Mouse (Mus musculus) WW6 (cell line): Measurements from ENCODE around the gene Gm20388.

Experiments
- DNase-seq: peaks from one replicate; pipeline ENCODE4 v3.0.0-alpha.2; 2013; ENCODE audit warnings: low read depth, low spot score

Gene Gm20388

DNA sequence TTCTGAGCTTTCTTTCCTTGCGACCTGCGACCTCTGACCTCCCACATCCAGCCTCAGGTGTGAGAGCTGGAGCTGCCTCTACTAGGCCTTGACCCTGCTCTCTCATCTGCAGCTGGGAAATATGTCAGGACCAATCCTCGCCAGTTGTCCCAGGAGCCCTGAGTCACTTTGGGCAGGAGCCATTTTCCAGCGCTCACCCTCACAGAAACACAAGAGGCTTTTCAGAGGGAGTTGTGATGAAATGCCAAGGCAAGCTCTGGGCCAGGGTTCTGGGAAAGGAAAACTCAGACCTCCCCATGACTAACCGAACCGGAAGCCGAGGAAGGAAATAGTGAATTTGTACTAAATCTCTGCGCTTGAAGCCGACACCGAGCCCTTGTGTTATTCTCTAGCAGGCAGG is 4282.3 kb downstream of the Gm20388 start:
- DNase-seq, result no peak

DNA sequence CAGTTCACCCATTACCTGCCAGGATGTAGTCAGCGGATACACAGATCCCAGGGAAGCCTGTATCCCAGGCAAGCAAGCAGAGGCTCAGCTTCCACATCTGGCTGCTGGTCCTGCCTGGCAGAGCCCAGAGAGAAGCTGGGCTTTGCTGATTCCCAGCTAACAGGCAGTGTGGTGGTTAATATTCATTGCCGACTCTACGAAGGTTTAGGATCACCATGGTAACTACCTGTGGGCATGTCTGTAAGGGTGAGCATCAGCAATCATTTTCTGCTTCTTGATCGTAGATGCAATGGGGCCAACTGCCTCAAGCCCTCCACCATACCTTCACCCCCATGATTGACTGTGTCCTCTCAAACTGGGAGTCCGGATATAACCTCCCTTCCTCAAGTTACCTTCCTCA is 4283.4 kb downstream of the Gm20388 start:
- DNase-seq, result no peak

DNA sequence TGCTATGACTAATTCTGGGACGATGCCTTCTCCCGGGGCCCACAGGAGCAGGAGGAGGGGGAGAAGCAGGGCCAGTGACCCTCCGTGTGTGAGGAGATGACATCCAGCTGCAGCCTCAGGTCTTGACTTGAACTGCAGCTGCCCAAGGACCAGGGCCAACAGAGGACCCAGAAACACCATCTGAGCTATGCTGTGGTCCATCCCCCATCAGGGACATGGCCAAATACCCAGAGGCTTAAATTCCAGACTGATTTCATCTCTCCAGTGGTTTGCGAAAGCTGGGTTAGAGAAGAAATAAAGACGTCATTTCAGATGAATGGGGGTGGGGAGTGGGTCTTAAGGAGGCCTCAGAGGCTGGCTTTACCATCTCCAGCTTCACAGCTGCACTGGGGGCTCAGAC is 4285.6 kb downstream of the Gm20388 start:
- no peak for DNase-seq

GRCm38 (mm10) chr8:124196797-124197196 is 4286.2 kb downstream of the Gm20388 start:
- no peak for DNase-seq

- DNase-seq, result no peak
These were observed 4287.6 kb downstream of the Gm20388 start for GRCm38 (mm10) chr8:124198230-124198629.

DNA sequence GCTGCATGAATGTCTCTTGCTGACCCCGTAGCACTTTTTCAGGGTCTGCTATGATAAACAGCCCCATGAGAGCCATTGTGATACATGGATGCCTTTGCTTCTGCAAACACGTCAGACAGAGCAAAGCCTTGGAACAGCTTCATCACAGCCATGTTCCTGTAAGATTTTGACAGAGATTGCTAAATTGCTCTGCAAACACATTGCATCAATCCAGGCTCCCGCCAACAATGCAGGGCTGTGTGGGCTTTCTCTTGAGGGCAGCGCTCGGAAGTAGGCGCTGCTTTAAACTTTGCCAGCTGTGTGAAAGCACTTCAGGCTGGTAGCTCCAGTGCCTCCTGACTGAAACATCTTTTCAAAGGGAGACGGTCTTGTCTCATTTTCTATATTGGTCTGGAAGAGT is 4289.8 kb downstream of the Gm20388 start:
- DNase-seq, result no peak

- DNase-seq, result no peak
These were observed 4291.1 kb downstream of the Gm20388 start for GRCm38 (mm10) chr8:124201706-124202105.

GRCm38 (mm10) chr8:124202895-124203294 is 4292.3 kb downstream of the Gm20388 start:
- DNase-seq, result no peak

DNA sequence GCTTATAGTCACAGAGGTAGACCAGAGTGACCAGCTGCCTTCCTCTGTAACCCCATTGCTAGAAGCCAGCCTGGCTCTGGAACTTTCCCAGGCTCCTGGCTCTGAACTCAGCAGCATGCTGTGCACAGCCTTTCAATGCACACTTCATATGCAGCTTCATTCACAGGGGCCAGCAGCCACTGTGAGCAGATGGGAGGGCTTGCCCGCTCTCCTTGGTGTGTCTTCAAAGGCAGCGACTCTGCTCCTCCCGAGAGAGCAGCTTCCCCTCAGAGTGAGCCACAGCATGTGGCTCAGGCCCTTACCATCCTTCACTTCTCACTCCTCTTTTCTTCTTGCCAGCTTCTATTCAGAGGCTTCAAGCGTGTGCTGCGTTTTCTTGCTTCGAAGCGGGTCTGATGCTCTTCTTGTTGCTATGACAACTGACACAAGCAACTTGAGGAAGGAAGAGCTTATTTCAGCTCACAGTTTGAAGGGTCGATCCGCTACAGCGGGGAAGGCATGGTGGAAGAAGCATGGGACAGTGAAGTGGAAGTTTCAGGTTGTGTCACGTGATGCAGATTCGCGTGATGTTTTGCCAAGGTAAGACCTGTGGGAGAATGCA is 4293.5 kb downstream of the Gm20388 start:
- no peak for DNase-seq

GRCm38 (mm10) chr8:124212148-124212547 is 4301.5 kb downstream of the Gm20388 start:
- no peak for DNase-seq

DNA sequence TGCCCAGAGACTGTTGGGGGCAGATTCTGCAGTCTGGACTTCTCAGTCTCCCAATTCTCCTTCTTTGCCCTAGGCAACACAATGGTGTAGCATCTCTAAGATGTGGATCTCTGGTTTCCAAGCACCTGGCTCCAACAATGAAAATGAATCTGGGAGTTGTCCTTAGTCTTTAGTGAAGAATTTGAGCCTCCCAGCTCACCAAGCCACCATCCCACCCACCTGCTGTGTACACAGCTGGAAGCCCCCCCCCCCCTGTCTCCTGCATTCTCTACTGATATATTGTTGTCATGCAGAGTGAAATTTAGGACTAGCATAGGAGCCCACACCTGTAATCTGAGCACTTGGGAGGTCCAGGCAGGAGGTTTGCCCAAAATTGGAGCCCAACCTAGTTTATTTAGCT is 4306.3 kb downstream of the Gm20388 start:
- no peak for DNase-seq

DNA sequence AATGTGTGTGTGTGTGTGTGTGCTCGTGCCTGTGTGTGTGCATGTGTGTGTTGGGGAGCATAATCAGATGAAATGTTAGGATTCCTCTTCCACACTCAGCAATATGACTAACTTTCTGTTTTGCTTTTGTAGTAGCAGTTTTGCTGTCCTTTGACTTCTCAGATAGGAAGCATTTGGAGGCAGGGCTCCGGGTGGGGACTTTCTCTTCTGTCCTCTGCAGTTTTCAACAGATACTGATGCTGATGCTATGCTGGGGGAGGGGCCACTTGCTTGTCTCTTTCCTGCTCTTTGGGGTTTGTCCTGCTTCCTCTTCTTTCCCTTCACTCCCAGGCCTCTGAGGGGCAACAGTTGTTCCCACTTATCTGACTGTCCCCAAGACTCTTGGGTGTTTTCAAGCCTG is 4319.2 kb downstream of the Gm20388 start:
- no peak for DNase-seq

DNA sequence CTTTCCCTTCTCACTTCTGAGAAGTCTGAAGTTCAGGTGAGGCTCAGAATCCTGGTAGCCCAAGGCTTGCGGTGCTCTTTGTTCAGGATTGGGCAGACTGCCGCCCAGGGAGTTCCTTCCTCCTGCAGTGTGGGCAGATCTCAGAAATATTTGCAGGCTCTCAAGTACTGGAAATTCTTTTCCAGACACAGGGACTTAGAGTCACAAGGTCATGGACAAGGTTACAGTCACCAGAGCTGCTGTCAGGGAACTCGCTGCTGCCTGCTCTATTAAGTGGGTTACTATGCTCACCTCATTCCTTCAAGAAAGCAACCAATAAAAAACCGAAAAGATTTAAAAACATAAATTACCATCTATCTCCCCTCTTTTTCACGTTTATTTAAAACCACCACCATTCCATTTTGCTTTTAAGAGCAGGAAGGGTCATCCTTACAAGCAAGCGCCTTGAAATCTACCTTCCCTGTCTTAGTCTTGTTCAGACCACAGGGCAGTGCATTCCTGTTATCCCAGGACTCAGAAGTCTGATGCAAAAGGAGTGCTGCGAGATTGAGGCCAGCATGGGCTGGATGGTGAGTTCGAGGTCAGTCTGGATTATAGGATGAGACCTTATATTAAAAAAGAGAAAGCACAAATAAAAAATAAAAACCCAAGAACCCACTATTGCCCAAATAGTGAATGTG is 4320.0 kb downstream of the Gm20388 start:
- no peak for DNase-seq

- DNase-seq, result peak; percentile 71
These were observed 4320.5 kb downstream of the Gm20388 start, which contains the start of gene Galnt2 for GRCm38 (mm10) chr8:124231176-124231484. Galnt2 (plus strand) TSS chr8:124231391.

GRCm38 (mm10) chr8:124231485-124232279 is 4321.0 kb downstream of the Gm20388 start:
- peak; percentile 33 for DNase-seq

DNA sequence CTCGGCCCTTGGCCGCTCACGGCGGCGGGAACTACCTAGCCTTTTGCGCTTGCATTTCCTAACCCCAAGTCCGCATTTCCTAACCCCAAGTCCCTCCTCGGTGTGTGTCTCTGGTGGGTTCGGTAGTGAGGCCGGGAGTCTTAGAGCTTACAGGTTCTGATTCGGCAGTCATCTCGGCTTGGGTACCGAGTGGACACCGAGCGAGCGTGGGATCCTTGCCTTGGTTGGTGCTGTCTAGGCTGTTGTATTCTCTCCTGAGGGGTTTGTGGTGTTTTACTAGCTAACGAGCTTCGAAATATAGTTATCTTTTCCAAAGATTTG is 4321.6 kb downstream of the Gm20388 start:
- DNase-seq, result no peak

DNA sequence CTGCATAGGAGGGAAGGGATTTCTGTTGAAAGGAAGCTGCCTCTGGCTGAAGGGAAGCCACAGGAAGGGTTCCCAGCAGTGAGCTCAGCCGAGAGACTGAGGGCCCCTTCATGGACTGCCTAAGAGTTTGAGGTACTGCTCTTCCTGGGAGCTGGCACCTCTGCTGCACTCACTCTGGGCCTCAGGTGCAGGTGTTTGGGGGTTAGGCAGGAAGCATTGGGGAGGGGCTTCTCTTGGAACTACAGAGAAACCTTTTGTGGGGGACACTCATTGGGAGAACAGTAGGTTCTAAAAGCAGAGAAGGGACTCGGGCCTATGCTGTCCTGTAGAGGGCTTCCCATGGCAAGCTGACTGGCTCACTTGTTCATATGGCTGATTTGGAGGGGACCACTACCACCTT is 4323.9 kb downstream of the Gm20388 start:
- DNase-seq, result no peak

DNA sequence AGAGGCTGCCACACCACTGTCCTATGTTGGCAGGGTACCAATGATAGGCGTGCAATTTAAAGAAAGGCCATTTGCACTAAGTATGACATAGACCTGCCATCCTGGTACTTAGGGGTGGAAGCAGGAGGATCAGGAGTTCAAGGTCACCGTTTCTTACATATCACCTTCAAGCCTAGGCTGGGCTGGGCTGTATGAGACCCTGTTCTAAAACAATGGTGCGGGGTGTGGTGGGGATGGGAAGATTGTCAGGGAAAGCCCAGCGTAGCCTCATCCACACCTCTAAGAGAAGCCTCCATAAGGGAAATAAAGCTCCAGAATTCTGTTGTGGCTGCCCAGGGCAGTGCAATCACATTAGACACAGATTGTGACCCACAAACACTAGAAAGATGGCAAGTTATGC is 4324.9 kb downstream of the Gm20388 start:
- peak; percentile 45 for DNase-seq

GRCm38 (mm10) chr8:124239350-124239749 is 4328.7 kb downstream of the Gm20388 start:
- no peak for DNase-seq

- no peak for DNase-seq
These were observed 4330.3 kb downstream of the Gm20388 start for GRCm38 (mm10) chr8:124240932-124241331.

DNA sequence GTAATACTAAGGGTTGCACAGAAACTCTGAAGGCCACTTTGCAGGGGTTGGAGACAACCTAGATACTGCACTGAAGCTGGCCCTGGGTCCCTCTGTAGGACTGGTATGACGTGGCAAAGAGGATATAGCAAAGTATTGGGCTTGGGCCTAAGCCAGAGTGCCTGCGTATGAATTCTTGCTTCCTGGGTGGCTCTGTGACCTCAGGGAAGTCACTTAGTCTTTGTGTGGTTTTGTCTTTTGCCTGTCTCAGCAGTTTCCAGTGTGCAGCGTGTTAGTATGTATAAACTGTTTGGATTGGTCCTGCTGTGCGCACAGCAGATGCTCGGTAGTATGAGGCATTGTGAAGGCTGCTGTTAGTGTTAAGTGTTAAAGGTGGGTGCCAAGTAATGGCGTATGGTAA is 4331.6 kb downstream of the Gm20388 start:
- no peak for DNase-seq

- no peak for DNase-seq
These were observed 4332.3 kb downstream of the Gm20388 start for GRCm38 (mm10) chr8:124242913-124243312.

- no peak for DNase-seq
These were observed 4336.9 kb downstream of the Gm20388 start for GRCm38 (mm10) chr8:124247581-124247980.
